Mouse (Mus musculus) hindbrain, embryonic 15.5 days (tissue): ENCODE data around the gene Cd52. TPM values are rescaled to one million over a fixed set of nuclear protein-coding genes. Genes with fewer than 3 reads are reported as not detected.

Experiments
- ATAC-seq: fragments of 200-750 bp; cut with Nextera tagmentation; 2 replicates; pipeline ENCODE4 v1.8.0; 2017; ENCODE audit warnings: low read depth, moderate number of reproducible peaks, moderate TSS enrichment; ENCODE audit not compliant: low FRiP score
- H3K27ac ChIP-seq: fragments of 300-500 bp; sonication (generic); replicated peaks from 2 replicates; pipeline ENCODE4 v1.5.1; 2015; ENCODE audit warnings: mild to moderate bottlenecking, inconsistent platforms
- H3K27me3 ChIP-seq: fragments of 300-500 bp; sonication (generic); 2 replicates; pipeline ENCODE4 v1.6.1; 2015; ENCODE audit warnings: control low read depth, inconsistent platforms
- H3K36me3 ChIP-seq: fragments of 300-500 bp; sonication (generic); 2 replicates; pipeline ENCODE4 v1.6.1; 2015; ENCODE audit warnings: control low read depth, inconsistent platforms
- H3K4me1 ChIP-seq: fragments of 300-500 bp; sonication (generic); replicated peaks from 2 replicates; pipeline ENCODE4 v1.6.1; 2015; ENCODE audit warnings: control low read depth, inconsistent platforms
- H3K4me2 ChIP-seq: fragments of 300-500 bp; sonication (generic); 2 replicates; pipeline ENCODE4 v1.6.1; 2015; ENCODE audit warnings: moderate library complexity, mild to moderate bottlenecking, inconsistent platforms
- H3K4me3 ChIP-seq: fragments of 300-500 bp; sonication (generic); 2 replicates; pipeline ENCODE4 v1.5.1; 2015; ENCODE audit warnings: mild to moderate bottlenecking, inconsistent platforms
- H3K9ac ChIP-seq: fragments of 300-500 bp; sonication (generic); 2 replicates; pipeline ENCODE4 v1.6.1; 2015; ENCODE audit warnings: inconsistent platforms
- H3K9me3 ChIP-seq: fragments of 300-500 bp; sonication (generic); 2 replicates; pipeline ENCODE4 v1.6.1; 2016; ENCODE audit warnings: control low read depth, inconsistent platforms
- WGBS: fragments of 180-500 bp; shearing (Covaris S2); methylation state at CpG from one replicate; pipeline ENCODE4 v1.1.7; 2015; 5-methylcytosine and 5-hydroxymethylcytosine counted together
- polyA plus RNA-seq: library from polyadenylated mRNA; unstranded; fragments of >200 nt; fragmentation: Nextera tagmentation; extraction: Ambion mirVana; gene quantifications from 2 replicates; pipeline ENCODE4 v1.2.1, GENCODE M21; 2015

Gene Cd52
- polyA plus RNA-seq, 1 experiment from 2014 or later, result 2.3 TPM

DNA sequence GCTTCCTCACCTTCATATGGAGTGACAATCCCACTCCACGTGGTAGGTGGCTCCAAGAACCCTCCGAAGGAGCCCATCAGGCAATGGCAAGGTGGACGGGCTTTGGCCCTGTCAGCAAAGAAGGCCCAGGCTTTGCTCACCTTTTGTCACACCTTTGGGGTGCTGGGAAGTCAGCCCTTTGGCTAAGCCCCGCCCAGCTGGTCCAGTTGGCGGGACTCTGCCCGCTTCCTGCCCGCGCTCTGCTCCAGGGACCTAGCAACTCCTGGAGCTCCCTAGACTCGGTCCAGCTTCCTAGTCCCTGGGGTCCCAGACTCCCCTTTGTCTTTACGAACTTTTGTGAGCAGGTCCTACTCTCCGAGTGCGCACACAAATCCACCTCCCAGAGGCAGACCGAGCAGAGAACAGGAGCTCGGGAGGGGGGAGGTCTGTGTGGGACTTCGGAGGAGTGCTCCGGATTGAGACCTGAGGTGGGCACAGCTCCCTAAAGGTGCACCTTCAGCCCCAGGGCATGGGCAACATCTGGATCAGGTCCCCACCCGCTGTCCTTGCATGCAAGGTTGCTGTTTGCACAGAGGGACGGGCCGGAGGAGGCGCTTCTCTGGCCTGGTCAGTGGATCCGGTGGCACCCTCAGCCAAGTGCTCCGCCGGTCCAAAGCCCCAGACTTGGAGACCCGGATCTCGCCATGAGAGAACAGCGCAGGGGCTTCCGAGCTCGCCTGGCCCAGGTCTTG lies 34.6 kb downstream of the Cd52 start, which contains the start of gene Crybg2:
Gene Crybg2, plus strand, starts transcription at position 681 of the 731 bp plus-strand sequence.
- H3K9ac ChIP-seq, result no peak within 1 kb of the TSS
- peaks cover 4% of the 10 kb centered on the region; the same call in 1 of the 2 replicates for H3K27me3 ChIP-seq
- H3K36me3 ChIP-seq, result no peaks in the 10 kb centered on the region
- H3K4me1 ChIP-seq, result no peaks in the 10 kb centered on the region
- no peaks in the 10 kb centered on the region for H3K9me3 ChIP-seq
- H3K4me2 ChIP-seq, result no peak within 1 kb of the TSS
- 57% methylated on average over 28 of the region's 28 CpGs for WGBS
- no peak within 1 kb of the TSS for H3K4me3 ChIP-seq
- no peak within 1 kb of the TSS for H3K27ac ChIP-seq
- ATAC-seq, result no peak

DNA sequence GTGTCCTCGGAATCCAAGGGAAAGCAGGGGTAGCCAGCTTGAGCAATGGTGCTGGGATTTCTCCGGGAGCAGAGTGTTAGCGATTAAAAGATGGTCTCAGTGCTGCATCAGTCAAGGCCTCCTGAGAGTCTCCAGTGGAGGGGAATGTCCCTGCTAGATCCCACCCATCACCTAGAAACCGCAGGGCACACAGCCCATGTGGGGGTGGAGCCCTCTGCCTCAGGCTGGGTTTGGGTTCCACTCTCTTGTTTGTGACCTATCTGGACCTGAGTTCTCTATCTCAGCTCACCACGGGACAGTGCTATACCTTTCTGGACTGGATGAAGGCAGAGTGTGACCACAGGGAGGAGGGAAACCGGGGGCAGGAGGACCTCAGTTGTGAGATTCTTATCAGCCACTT lies 36.0 kb downstream of the Cd52 start:
- 86% methylated on average over 6 of the region's 6 CpGs for WGBS
- no peaks in the 10 kb centered on the region for H3K9me3 ChIP-seq
- no peak overlapping the region for H3K27ac ChIP-seq
- H3K36me3 ChIP-seq, result no peaks in the 10 kb centered on the region
- ATAC-seq, result no peak
- no peaks in the 10 kb centered on the region; the same call in 1 of the 2 replicates for H3K27me3 ChIP-seq
- no peak overlapping the region for H3K9ac ChIP-seq
- no peak overlapping the region; the same call in 1 of the 2 replicates for H3K4me2 ChIP-seq
- H3K4me3 ChIP-seq, result no peak overlapping the region
- no peaks in the 10 kb centered on the region for H3K4me1 ChIP-seq

- H3K4me2 ChIP-seq, result no peak overlapping the region; the same call in 1 of the 2 replicates
- H3K27me3 ChIP-seq, result no peaks in the 10 kb centered on the region; the same call in 1 of the 2 replicates
- H3K27ac ChIP-seq, result no peak overlapping the region
- 36% methylated on average over 14 of the region's 14 CpGs for WGBS
- H3K36me3 ChIP-seq, result no peaks in the 10 kb centered on the region
- no peaks in the 10 kb centered on the region for H3K9me3 ChIP-seq
- no peaks in the 10 kb centered on the region for H3K4me1 ChIP-seq
- no peak overlapping the region for H3K9ac ChIP-seq
- no peak overlapping the region for H3K4me3 ChIP-seq
- no peak for ATAC-seq
Observed at GRCm38 (mm10) chr4:134058166-134058715, 36.6 kb downstream of the Cd52 start.

DNA sequence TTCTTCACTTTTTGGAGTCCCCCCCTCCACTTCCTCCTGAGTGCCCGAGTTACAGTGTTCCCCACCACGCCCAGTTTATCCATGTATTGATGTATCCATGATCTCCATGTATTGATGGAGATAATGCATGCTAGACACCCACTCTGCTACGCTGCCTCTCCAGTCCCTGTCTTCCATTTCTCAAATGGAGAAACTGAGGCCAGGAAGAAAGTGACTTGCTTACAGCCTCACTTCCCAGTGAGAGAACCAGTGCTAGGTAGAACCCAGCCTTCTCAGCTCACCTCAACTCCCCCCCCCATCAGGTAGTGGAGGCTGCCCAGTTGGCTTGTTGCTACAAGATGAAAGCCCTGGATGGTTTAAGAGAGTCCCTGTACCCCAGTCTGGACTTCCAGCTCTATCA lies 41.3 kb downstream of the Cd52 start, which contains the start of gene Zfp683:
Gene Zfp683, plus strand, starts transcription at position 301 of the 400 bp plus-strand sequence.
- WGBS, result 90% methylated on average over 3 of the region's 3 CpGs
- Histone ChIP-seq H3K9me3 (no peaks in the 10 kb centered on the region), H3K4me1 (peaks cover 7% of the 10 kb centered on the region; the same call in 1 of the 2 replicates), H3K36me3 (no peaks in the 10 kb centered on the region), H3K27me3 (no peaks in the 10 kb centered on the region), H3K9ac (no peak within 1 kb of the TSS), H3K27ac (no peak within 1 kb of the TSS), H3K4me3 (no peak within 1 kb of the TSS), H3K4me2 (no peak within 1 kb of the TSS)
- no peak for ATAC-seq

DNA sequence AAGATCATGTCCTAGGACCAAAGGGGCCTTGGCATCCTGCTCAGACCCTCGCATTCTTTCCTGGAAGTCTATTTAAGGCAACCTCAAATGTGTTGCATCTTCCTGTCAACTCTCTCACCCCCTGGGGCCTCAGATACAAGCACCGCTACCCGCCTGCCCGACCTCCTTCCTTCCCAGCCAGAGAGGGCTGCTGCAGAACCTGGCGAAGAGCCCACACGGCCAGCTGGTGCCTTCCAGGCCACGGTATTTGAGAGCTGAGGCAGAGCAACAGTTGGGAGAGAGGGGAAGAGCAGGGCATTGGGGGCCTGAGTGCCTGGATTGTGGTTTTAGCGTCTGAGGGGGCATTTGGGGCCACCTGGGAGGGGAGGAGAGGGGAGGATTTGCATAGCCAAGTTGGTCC lies 42.3 kb downstream of the Cd52 start:
- 25% methylated on average over 8 of the region's 8 CpGs for WGBS
- Histone ChIP-seq H3K9ac (no peak overlapping the region), H3K4me2 (no peak overlapping the region), H3K36me3 (no peaks in the 10 kb centered on the region), H3K4me1 (peaks cover 7% of the 10 kb centered on the region; the same call in 1 of the 2 replicates), H3K27ac (no peak overlapping the region), H3K4me3 (no peak overlapping the region), H3K27me3 (no peaks in the 10 kb centered on the region), H3K9me3 (no peaks in the 10 kb centered on the region)
- no peak for ATAC-seq

GRCm38 (mm10) chr4:134051912-134052311 lies 43.0 kb downstream of the Cd52 start:
- no peak overlapping the region for H3K4me3 ChIP-seq
- ATAC-seq, result no peak
- H3K36me3 ChIP-seq, result no peaks in the 10 kb centered on the region
- no peak overlapping the region for H3K9ac ChIP-seq
- no peaks in the 10 kb centered on the region for H3K27me3 ChIP-seq
- H3K9me3 ChIP-seq, result no peaks in the 10 kb centered on the region
- no peak overlapping the region for H3K4me2 ChIP-seq
- no peak overlapping the region for H3K27ac ChIP-seq
- 85% methylated on average over 5 of the region's 5 CpGs for WGBS
- H3K4me1 ChIP-seq, result peaks cover 7% of the 10 kb centered on the region; the same call in 1 of the 2 replicates

DNA sequence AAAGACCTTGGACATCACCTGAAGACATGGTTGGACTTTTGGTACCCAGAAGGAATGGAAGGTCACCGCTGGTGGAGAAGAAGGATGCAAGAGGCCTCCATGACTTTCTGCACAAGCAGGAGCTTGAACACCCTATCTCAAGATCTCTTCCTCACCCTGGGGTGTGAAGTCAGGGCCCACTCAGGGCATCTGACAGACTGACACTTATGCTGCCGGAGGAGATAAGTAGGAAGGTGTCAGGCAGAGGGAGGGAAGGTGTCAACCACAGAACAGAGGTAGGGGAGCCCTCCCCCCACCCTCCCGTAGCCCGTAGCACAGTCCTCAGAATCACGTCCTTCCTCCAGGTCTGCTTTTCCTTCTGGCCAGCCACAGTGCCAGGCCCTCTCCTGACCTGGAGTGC lies 47.2 kb downstream of the Cd52 start:
- WGBS, result 89% methylated on average over 5 of the region's 5 CpGs
- Histone ChIP-seq H3K4me1 (peaks cover 5% of the 10 kb centered on the region; the same call in 1 of the 2 replicates), H3K9ac (no peak overlapping the region), H3K4me2 (no peak overlapping the region), H3K36me3 (no peaks in the 10 kb centered on the region), H3K9me3 (no peaks in the 10 kb centered on the region), H3K27ac (no peak overlapping the region), H3K4me3 (no peak overlapping the region), H3K27me3 (no peaks in the 10 kb centered on the region)
- no peak for ATAC-seq

DNA sequence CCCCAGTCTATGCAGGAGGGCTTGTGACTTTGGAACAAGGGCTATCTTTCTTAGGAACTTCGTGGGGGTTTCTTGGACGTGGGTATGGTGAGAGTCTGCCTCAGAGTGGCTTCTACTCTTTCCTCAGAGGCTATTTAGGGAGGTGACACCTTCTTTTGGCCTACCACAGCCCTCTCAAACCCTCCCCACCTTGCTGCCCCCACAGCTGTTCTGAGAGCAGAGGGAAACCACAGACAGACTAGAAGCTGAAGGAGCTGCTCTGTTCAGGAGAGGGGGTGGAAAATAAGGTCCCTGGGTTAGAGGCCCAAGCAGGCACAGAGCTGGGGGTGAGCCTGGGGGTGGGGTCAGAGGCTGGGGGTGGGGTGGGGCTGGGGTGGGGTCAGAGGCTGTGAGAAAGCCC lies 51.8 kb downstream of the Cd52 start:
- Histone ChIP-seq H3K27ac (no peak overlapping the region), H3K9me3 (no peaks in the 10 kb centered on the region), H3K4me3 (no peak overlapping the region), H3K4me1 (no peaks in the 10 kb centered on the region), H3K27me3 (no peaks in the 10 kb centered on the region), H3K9ac (no peak overlapping the region), H3K4me2 (no peak overlapping the region), H3K36me3 (no peaks in the 10 kb centered on the region)
- no peak for ATAC-seq
- 69% methylated on average over 2 of the region's 2 CpGs for WGBS

- Histone ChIP-seq H3K4me3 (no peak overlapping the region), H3K9me3 (no peaks in the 10 kb centered on the region), H3K27ac (no peak overlapping the region), H3K36me3 (no peaks in the 10 kb centered on the region), H3K4me2 (no peak overlapping the region), H3K9ac (no peak overlapping the region), H3K27me3 (no peaks in the 10 kb centered on the region), H3K4me1 (no peaks in the 10 kb centered on the region)
- WGBS, result 52% methylated on average over 9 of the region's 9 CpGs
- ATAC-seq, result no peak
Observed at GRCm38 (mm10) chr4:134041317-134042123, 53.4 kb downstream of the Cd52 start.

DNA sequence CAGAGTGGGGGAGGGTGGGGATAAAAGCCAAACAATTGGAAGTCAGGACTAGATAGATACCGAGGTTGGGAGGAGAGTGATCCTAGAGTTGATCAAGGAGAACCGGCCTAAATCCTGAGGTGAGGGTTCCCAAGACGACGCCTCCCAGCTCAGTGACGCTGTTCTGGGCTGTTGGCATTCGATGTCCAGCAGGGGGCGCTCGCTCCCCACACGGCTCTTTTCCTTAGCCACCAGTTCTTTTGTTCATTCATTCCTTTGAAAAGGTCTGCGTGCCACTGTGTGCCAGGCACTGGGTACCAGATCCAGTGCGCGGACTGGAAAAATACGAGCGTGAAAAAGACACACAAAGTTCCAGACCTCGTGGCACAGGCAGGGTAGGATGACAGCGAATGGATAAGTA lies 58.9 kb downstream of the Cd52 start:
- WGBS, result 4% methylated on average over 16 of the region's 16 CpGs
- no peaks in the 10 kb centered on the region for H3K36me3 ChIP-seq
- H3K4me1 ChIP-seq, result 0 out of 2 replicates have a peak, but pooled peaks cover 4% of the 10 kb centered on the region
- H3K9ac ChIP-seq, result no peak overlapping the region
- peak; percentile 59; the same call in 1 of the 2 replicates for ATAC-seq
- H3K4me3 ChIP-seq, result no peak overlapping the region
- H3K27ac ChIP-seq, result no peak overlapping the region
- H3K4me2 ChIP-seq, result peak overlapping the region; percentile 39
- no peaks in the 10 kb centered on the region for H3K9me3 ChIP-seq
- no peaks in the 10 kb centered on the region for H3K27me3 ChIP-seq
